Mouse (Mus musculus) adrenal gland (tissue): ENCODE measurements around the gene Pias4.
"Not testable (repeated sequence)": the region's sequence is repeated elsewhere in the genome, so short reads cannot be mapped to it uniquely, and the experiment has no call there.

Experiments
- intact Hi-C: fragments of 180-260 bp; cut with DNase I; formaldehyde crosslinking; loops from one replicate; pipeline ENCODE4 v1.15.1; 2025

The Pias4 gene

GRCm38 (mm10) chr10:81192270-81192967 lies 24.7 kb upstream of the Pias4 start:
- intact Hi-C loops, result no loop called here

GRCm38 (mm10) chr10:81191342-81191982 lies 23.7 kb upstream of the Pias4 start:
- intact Hi-C loops, result no loop called here

- intact Hi-C loops, result no loop called here
Observed at GRCm38 (mm10) chr10:81190912-81191321, 23.2 kb upstream of the Pias4 start.

DNA sequence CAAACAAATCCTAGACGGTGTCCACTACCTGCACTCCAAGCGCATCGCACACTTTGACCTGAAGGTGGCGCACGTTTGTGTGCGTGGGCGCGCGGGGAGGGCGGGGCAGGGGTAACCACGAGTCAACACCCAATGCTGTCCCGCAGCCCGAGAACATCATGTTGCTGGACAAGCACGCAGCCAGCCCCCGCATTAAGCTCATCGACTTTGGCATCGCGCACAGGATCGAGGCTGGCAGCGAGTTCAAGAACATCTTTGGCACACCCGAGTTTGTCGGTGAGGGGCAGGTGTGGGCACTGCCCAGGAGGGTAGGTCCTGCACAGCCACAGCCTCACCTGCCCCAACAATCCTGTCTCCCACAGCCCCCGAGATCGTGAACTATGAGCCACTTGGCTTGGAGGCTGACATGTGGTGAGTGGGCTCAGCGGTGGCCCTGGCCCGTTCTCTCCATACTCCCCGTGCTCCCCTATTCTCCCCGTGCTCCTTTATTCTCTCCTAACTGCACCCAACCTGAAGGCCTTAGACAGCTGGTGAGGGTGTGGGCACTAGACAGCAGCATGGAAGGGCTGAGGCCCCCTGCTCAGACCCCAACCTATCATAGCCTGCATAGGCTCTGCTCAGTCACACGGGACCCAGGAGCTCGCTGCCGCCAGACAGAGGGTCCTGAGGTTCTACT lies 22.7 kb upstream of the Pias4 start:
- intact Hi-C loops, result no loop called here

- intact Hi-C loops, result no loop called here
Observed at GRCm38 (mm10) chr10:81189821-81190220, 22.1 kb upstream of the Pias4 start.

- intact Hi-C loops, result no loop called here
Observed at GRCm38 (mm10) chr10:81187161-81187560, 19.4 kb upstream of the Pias4 start.

GRCm38 (mm10) chr10:81184765-81185164 lies 17.0 kb upstream of the Pias4 start:
- intact Hi-C loops, result no loop called here

GRCm38 (mm10) chr10:81183805-81184204 lies 16.1 kb upstream of the Pias4 start, which contains the start of gene 4930442H23Rik:
TSS of gene 4930442H23Rik (minus strand) at chr10:81183849.
- intact Hi-C loops, result no loop called here

DNA sequence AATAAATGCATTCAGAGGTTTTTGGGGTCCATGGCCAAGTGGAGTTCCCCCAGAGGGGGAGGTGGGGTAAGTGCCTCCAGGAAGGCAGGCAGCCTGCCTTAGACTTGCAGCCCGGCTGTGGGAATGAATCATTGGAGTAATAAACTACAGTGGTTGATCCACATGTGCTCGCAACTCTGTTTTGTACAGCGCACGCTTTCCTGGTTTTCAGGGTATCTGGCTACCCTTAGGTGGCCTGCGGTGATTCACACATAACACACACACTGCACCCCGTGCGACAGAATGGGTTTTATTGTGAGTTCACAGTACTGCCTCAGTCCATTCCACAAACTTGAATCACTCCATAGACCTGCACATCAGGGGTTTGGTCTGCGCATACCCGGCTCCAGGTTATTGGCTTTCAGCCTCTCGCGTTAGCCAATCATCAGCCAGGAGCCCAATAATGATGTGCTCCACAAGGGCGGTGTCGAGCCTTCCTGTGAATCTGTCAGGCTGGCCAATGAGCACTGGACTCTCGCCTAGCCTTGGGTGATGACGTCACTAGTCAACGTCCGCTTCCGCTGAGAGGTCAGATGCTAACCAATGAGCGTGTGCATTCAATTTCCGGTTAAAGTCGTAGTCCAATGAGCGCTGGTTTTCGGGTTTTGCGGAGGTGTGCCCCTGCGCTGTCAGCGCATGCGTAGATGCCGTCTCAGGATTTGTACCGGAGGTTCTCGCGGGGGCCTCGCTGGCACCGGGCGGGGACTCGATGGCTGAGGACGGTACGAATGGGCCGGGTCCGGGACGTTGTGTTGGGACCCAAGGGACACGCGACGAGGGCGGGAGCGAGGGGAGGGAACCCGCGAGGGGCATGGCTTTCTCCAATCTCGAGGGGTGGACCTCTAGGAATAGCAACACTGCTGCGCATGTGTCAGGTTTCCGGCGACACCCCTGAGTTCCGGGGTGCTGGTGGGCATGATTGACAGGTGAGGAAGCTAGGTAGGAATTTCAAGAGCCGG lies 14.9 kb upstream of the Pias4 start, which contains the start of gene Dapk3:
Gene Dapk3 (plus strand): TSS at position 670 of the 998 bp plus-strand sequence.
- intact Hi-C loops, result no loop called here

DNA sequence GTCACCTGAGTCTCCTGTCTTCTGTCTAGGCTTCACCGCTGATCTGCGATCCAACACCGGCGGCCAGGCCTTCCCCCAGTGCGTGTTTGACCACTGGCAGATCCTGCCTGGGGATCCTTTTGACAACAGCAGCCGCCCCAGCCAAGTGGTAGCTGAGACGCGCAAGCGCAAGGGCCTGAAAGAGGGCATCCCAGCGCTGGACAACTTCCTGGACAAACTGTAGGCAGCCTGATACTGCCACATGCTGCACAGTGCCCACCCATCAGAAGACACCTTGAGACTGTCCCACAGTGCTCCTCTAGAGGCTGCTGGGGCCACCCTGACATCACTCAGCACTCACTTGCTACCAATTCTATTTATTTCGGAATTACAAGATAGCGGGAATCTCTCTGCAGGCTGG lies 14.1 kb upstream of the Pias4 start:
- intact Hi-C loops, result not testable (repeated sequence)

- intact Hi-C loops, result no loop called here
Observed at GRCm38 (mm10) chr10:81180946-81181345, 13.2 kb upstream of the Pias4 start.

- intact Hi-C loops, result loop anchor here (5.0 kb wide), 1 partner anchor 42 kb away; the partner anchor contains the start of gene Zbtb7a
Observed at GRCm38 (mm10) chr10:81179451-81180342, 12.0 kb upstream of the Pias4 start.

DNA sequence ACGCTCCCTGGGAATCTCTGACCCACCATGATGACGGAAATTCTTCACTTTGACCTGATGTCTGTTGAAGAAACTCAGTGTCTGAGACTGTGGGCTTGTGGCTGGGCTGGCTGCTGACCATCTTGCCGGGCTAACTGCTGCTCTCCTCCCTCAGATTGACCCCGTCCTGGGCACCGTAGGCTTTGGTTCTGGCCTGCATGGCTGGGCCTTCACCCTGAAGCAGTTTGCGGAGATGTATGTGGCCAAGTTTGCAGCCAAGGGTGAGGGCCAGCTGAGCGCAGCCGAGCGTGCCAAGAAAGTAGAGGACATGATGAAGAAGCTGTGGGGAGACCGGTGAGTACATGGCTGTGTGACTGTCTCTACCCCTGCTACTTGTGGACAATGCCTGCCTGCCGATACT lies 11.2 kb upstream of the Pias4 start:
- intact Hi-C loops, result loop anchor here (5.0 kb wide), 1 partner anchor 42 kb away; the partner anchor contains the start of gene Zbtb7a

GRCm38 (mm10) chr10:81177958-81178712 lies 10.4 kb upstream of the Pias4 start:
- intact Hi-C loops, result loop anchor here (5.0 kb wide), 1 partner anchor 41 kb away; the partner anchor contains the start of gene Zbtb7a

- intact Hi-C loops, result loop anchor here (5.0 kb wide), 1 partner anchor 40 kb away; the partner anchor contains the start of gene Zbtb7a
Observed at GRCm38 (mm10) chr10:81177491-81177925, 9.8 kb upstream of the Pias4 start.

- intact Hi-C loops, result loop anchor here (5.0 kb wide), 1 partner anchor 39 kb away; the partner anchor contains the start of gene Zbtb7a
Observed at GRCm38 (mm10) chr10:81176466-81177271, 8.9 kb upstream of the Pias4 start, which contains the start of gene Eef2. TSS of gene Eef2 (plus strand) at chr10:81176631.

GRCm38 (mm10) chr10:81175936-81176465 lies 8.3 kb upstream of the Pias4 start:
- intact Hi-C loops, result loop anchor here (5.0 kb wide), 1 partner anchor 39 kb away; the partner anchor contains the start of gene Zbtb7a
